ENCODE assay signal across 14 mouse cellular contexts in genomic region chr11:35283767-35284166, GRCm38 (mm10).
DNase-seq lines count a peak whose midpoint lies in the region; ATAC-seq and TF ChIP-seq lines count a peak whose summit lies in the region.
"Had no signal": no experiment of that assay in that cellular context is flagged by ENCODE, and none has a peak within 500 bp of the region (broad histone marks: within the 10 kb centered on the region; RNA-seq: fewer than 3 reads in every experiment).

No protein-coding gene starts in this region.

- ATAC-seq in heart, embryonic 15.5 days (replicated peaks; ENCODE audit: insufficient number of reproducible peaks, insufficient read depth, low FRiP score, low read depth) = no peak
- ATAC-seq in midbrain, embryonic 16.5 days = peak; percentile 46; the same call in 1 of the 2 replicates
- no peak for ATAC-seq in frontal cortex, adult (ENCODE audit: low TSS enrichment)
- ATAC-seq: CD4-positive, CD25-positive, alpha-beta regulatory T cell, adult 4 months; Patski had no signal

- H3K27me3 ChIP-seq in heart, embryonic 15.5 days = no peaks in the 10 kb centered on the region
- no peaks in the 10 kb centered on the region; the same call in none of the 2 replicates for H3K27me3 ChIP-seq in midbrain, embryonic 16.5 days (ENCODE audit: control insufficient read depth, insufficient read depth, low read depth, low read length)
- H3K27me3 ChIP-seq in thymus, adult 2 months (ENCODE audit: control insufficient read depth, insufficient read depth, low read length) = no peaks in the 10 kb centered on the region
- H3K27me3 ChIP-seq: limb, embryonic 15.5 days; Patski had no signal

- no peak overlapping the region for H3K4me2 ChIP-seq in heart, embryonic 15.5 days
- no peak overlapping the region for H3K4me2 ChIP-seq in midbrain, embryonic 16.5 days (ENCODE audit: low read length)
- H3K4me2 ChIP-seq: limb, embryonic 15.5 days had no signal

- H3K4me3 ChIP-seq in left cerebral cortex, adult 2 months = no peak overlapping the region
- no peak overlapping the region for H3K4me3 ChIP-seq in heart, embryonic 15.5 days
- no peak overlapping the region for H3K4me3 ChIP-seq in midbrain, embryonic 16.5 days (ENCODE audit: low read depth, low read length)
- no peak overlapping the region for H3K4me3 ChIP-seq in thymus, adult 2 months (ENCODE audit: control insufficient read depth, insufficient read depth, low read length)
- H3K4me3 ChIP-seq: forebrain, embryonic 13.5 days; limb, embryonic 15.5 days had no signal

- H3K36me3 ChIP-seq in heart, embryonic 15.5 days = no peaks in the 10 kb centered on the region
- no peaks in the 10 kb centered on the region for H3K36me3 ChIP-seq in midbrain, embryonic 16.5 days (ENCODE audit: control insufficient read depth, insufficient read depth, low read length)
- no peaks in the 10 kb centered on the region for H3K36me3 ChIP-seq in thymus, adult 2 months (ENCODE audit: control insufficient read depth, insufficient read depth, low read length)
- H3K36me3 ChIP-seq: limb, embryonic 15.5 days had no signal

- intact Hi-C loops in left cerebral cortex, adult 2 months (cut with DNase I) = loop anchor here (5.0 kb wide), 1 partner anchor 161 kb away; the partner anchor contains the start of gene Slit3

- peak; percentile 53 for DNase-seq in embryo, embryonic 10 days (ENCODE audit: low spot score)
- no peak for DNase-seq in embryo, embryonic 10.5 days (ENCODE audit: low spot score)
- DNase-seq in left cerebral cortex, adult 2 months (ENCODE audit: extremely low spot score in 1 of 2, low spot score in 2 of 2) = no peak
- no peak for DNase-seq in left cerebral cortex, adult 9 months (ENCODE audit: low spot score in 2 of 2)
- DNase-seq in thymus, adult 2 months = no peak

- H3K27ac ChIP-seq in left cerebral cortex, adult 2 months = 0 out of 2 replicates have a peak overlapping the region, but pooled peaks have one; percentile 6
- peak overlapping the region; percentile 71 for H3K27ac ChIP-seq in heart, embryonic 15.5 days
- H3K27ac ChIP-seq in midbrain, embryonic 16.5 days (ENCODE audit: low read length) = no peak overlapping the region
- no peak overlapping the region for H3K27ac ChIP-seq in thymus, adult 2 months (ENCODE audit: control insufficient read depth, insufficient read depth, low read length)
- H3K27ac ChIP-seq: macrophage; stomach, postnatal 0 days had no signal

- H3K9ac ChIP-seq in heart, embryonic 15.5 days = no peak overlapping the region
- H3K9ac ChIP-seq in midbrain, embryonic 16.5 days (ENCODE audit: low read depth, low read length) = no peak overlapping the region
- H3K9ac ChIP-seq: limb, embryonic 15.5 days had no signal

- TF ChIP-seq CTCF in left cerebral cortex, adult 2 months (IDR thresholded peaks at IDR 0.05) = no peak
- TF ChIP-seq CTCF in thymus, adult 2 months (IDR thresholded peaks at IDR 0.05; ENCODE audit: borderline replicate concordance, control insufficient read depth, extremely low read depth, insufficient read depth, low read length, poor library complexity) = no peak

- no peaks in the 10 kb centered on the region for H3K9me3 ChIP-seq in heart, embryonic 15.5 days (replicated peaks)
- H3K9me3 ChIP-seq in midbrain, embryonic 16.5 days (replicated peaks; ENCODE audit: control insufficient read depth, low read length, poor library complexity, severe bottlenecking) = no peaks in the 10 kb centered on the region
- H3K9me3 ChIP-seq: forebrain, embryonic 13.5 days; limb, embryonic 15.5 days had no signal

- H3K4me1 ChIP-seq in heart, embryonic 15.5 days (replicated peaks) = peaks cover 47% of the 10 kb centered on the region
- H3K4me1 ChIP-seq in midbrain, embryonic 16.5 days (ENCODE audit: control insufficient read depth, insufficient read depth, low read length) = peaks cover 23% of the 10 kb centered on the region
- H3K4me1 ChIP-seq in thymus, adult 2 months (replicated peaks; ENCODE audit: control insufficient read depth, insufficient read depth, low read length) = peaks cover 8% of the 10 kb centered on the region

- no peak for TF ChIP-seq POLR2A in thymus, adult 2 months (IDR thresholded peaks at IDR 0.05; ENCODE audit: control insufficient read depth, extremely low read depth, insufficient read depth, low read length, poor library complexity)

- WGBS in heart, embryonic 15.5 days = 63% methylated on average over 3 of the region's 3 CpGs
- 13% methylated on average over 3 of the region's 3 CpGs for WGBS in midbrain, embryonic 16.5 days
- 85% methylated on average over 3 of the region's 3 CpGs for WGBS in thymus, adult 2 months

Comparison
In these comparisons a context has a peak if more than half of its experiments do, and no peak if none do; other contexts are left out.
1. H3K27ac ChIP-seq: peak in left cerebral cortex, adult 2 months (single experiment) and heart, embryonic 15.5 days (single experiment); none in midbrain, embryonic 16.5 days (single experiment) and thymus, adult 2 months (single experiment).